Mouse (Mus musculus): ENCODE results near the gene Tex12. TPM values are rescaled to one million over a fixed set of nuclear protein-coding genes. Genes with fewer than 3 reads are reported as not detected.

The Tex12 gene
- polyA plus RNA-seq, 1 experiment from 2014 or later: not detected

Other genes starting within 250 kb of the Tex12 start
- gene Rpl10-ps3, start 216.4 kb downstream of the Tex12 start, polyA plus RNA-seq (2015; fragmentation: Nextera tagmentation; extraction: Ambion mirVana): 239 and 258 TPM in 2 replicates
- gene Plet1, start 66.8 kb downstream of the Tex12 start, polyA plus RNA-seq (2015; fragmentation: Nextera tagmentation; extraction: Ambion mirVana): 0.14 and 0.19 TPM in 2 replicates
- 76.0 and 79.3 TPM in 2 replicates for gene Pts, start 32.6 kb downstream of the Tex12 start, polyA plus RNA-seq (2015; fragmentation: Nextera tagmentation; extraction: Ambion mirVana)
- 5.5 and 7.1 TPM in 2 replicates for gene Il18, start 6.5 kb downstream of the Tex12 start, polyA plus RNA-seq (2015; fragmentation: Nextera tagmentation; extraction: Ambion mirVana)
- gene Bco2, start 6.1 kb downstream of the Tex12 start, polyA plus RNA-seq (2015; fragmentation: Nextera tagmentation; extraction: Ambion mirVana): 0.20 TPM in 1 of 2 replicates, not detected in the other
- 568 and 646 TPM in 2 replicates for gene Sdhd, start 42.5 kb upstream of the Tex12 start, polyA plus RNA-seq (2015; fragmentation: Nextera tagmentation; extraction: Ambion mirVana)
- gene Timm8b, start 42.6 kb upstream of the Tex12 start, polyA plus RNA-seq (2015; fragmentation: Nextera tagmentation; extraction: Ambion mirVana): 247 and 287 TPM in 2 replicates
- 1.8 and 3.2 TPM in 2 replicates for gene Pih1d2, start 56.0 kb upstream of the Tex12 start, polyA plus RNA-seq (2015; fragmentation: Nextera tagmentation; extraction: Ambion mirVana)
- gene Nkapd1, start 56.1 kb upstream of the Tex12 start, polyA plus RNA-seq (2015; fragmentation: Nextera tagmentation; extraction: Ambion mirVana): 15.1 and 15.5 TPM in 2 replicates
- 106 and 116 TPM in 2 replicates for gene Dlat, start 98.5 kb upstream of the Tex12 start, polyA plus RNA-seq (2015; fragmentation: Nextera tagmentation; extraction: Ambion mirVana)
- 7.5 and 8.1 TPM in 2 replicates for gene Dixdc1, start 178.2 kb upstream of the Tex12 start, polyA plus RNA-seq (2015; fragmentation: Nextera tagmentation; extraction: Ambion mirVana)
- 9.7 and 10.2 TPM in 2 replicates for gene 2310030G06Rik, start 185.2 kb upstream of the Tex12 start, polyA plus RNA-seq (2015; fragmentation: Nextera tagmentation; extraction: Ambion mirVana)
- 1,022 and 1,124 TPM in 2 replicates for gene Cryab, start 190.0 kb upstream of the Tex12 start, polyA plus RNA-seq (2015; fragmentation: Nextera tagmentation; extraction: Ambion mirVana)
- gene Hspb2, start 191.0 kb upstream of the Tex12 start, polyA plus RNA-seq (2015; fragmentation: Nextera tagmentation; extraction: Ambion mirVana): 260 and 319 TPM in 2 replicates
- gene Fdxacb1, start 206.9 kb upstream of the Tex12 start, polyA plus RNA-seq (2015; fragmentation: Nextera tagmentation; extraction: Ambion mirVana): 8.2 and 8.5 TPM in 2 replicates
- 27.3 and 31.9 TPM in 2 replicates for gene Alg9, start 213.7 kb upstream of the Tex12 start, polyA plus RNA-seq (2015; fragmentation: Nextera tagmentation; extraction: Ambion mirVana)
- gene 1110032A03Rik, start 214.2 kb upstream of the Tex12 start, polyA plus RNA-seq (2015; fragmentation: Nextera tagmentation; extraction: Ambion mirVana): 24.5 and 25.9 TPM in 2 replicates